Mouse (Mus musculus): ENCODE measurements around the gene Npas2.

DNA sequence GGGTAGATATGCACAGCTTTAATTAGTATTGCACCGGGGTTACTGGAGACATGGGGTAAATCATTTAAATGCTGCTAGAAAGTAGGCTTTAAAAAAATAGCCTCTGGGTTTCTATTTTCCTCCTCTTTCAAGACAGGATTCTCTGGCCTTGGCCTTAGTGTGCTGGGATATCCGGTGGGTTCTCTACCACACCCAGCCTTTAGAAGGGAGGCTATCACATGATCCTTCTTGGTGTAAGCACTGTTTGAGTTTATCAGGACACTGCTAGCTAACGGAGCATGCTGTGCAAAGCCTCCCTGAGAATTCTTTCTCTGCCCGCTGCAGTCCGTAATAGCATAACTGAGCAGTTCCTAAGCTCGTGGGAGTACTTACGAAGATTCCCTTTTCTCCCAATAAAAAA is 155.9 kb downstream of the Npas2 start:
- TF ChIP-seq POLR2A (IDR thresholded peaks at IDR 0.05; ENCODE audit: insufficient read depth, low read depth, low read length): no peak
- no peak for TF ChIP-seq CTCF (IDR thresholded peaks at IDR 0.05; ENCODE audit: insufficient read depth, low read depth, low read length)
